Mouse (Mus musculus) macrophage (primary cell): ENCODE measurements around the gene Nyap2. TPM values are rescaled to one million over a fixed set of nuclear protein-coding genes. Genes with fewer than 3 reads are reported as not detected.

Experiments used
- H3K27ac ChIP-seq: fragments of 350-480 bp; formaldehyde crosslinking; 2 replicates; pipeline ENCODE4 v1.9.0; 2021
- H3K36me3 ChIP-seq: fragments of 350-480 bp; formaldehyde crosslinking; 2 replicates; pipeline ENCODE4 v1.9.0; 2021; ENCODE audit errors: inconsistent target
- H3K4me3 ChIP-seq: fragments of 350-480 bp; formaldehyde crosslinking; 2 replicates; pipeline ENCODE4 v1.9.0; 2021; ENCODE audit errors: inconsistent target
- H3K79me2 ChIP-seq: fragments of 350-480 bp; formaldehyde crosslinking; 2 replicates; pipeline ENCODE4 v1.9.0; 2021; ENCODE audit errors: inconsistent target
- WGBS: methylation state at CpG from one replicate; pipeline ENCODE4 v1.1.7; 2026; ENCODE audit warnings: inconsistent platforms; ENCODE audit not compliant: missing documents; 5-methylcytosine and 5-hydroxymethylcytosine counted together
- polyA plus RNA-seq: library from polyadenylated mRNA; stranded (reverse); fragments of 250-400 nt; gene quantifications from 3 replicates; pipeline ENCODE4 v1.2.4, GENCODE M21; 2018; ENCODE audit warnings: inconsistent platforms

Nyap2 gene
- polyA plus RNA-seq, 1 experiment from 2014 or later: 0.16 TPM

GRCm38 (mm10) chr1:81250068-81250467, 173.3 kb downstream of the Nyap2 start:
- WGBS: 88% methylated on average over 11 of the region's 11 CpGs
- Histone ChIP-seq H3K79me2 (no peaks in the 10 kb centered on the region), H3K27ac (no peak overlapping the region), H3K4me3 (no peak overlapping the region), H3K36me3 (no peaks in the 10 kb centered on the region)

- 84% methylated on average over 3 of the region's 3 CpGs for WGBS
- Histone ChIP-seq H3K36me3 (no peaks in the 10 kb centered on the region), H3K27ac (no peak overlapping the region), H3K79me2 (no peaks in the 10 kb centered on the region), H3K4me3 (no peak overlapping the region)
These were observed 189.7 kb downstream of the Nyap2 start for GRCm38 (mm10) chr1:81266441-81266840.

- Histone ChIP-seq H3K27ac (no peak overlapping the region), H3K79me2 (no peaks in the 10 kb centered on the region), H3K4me3 (no peak overlapping the region), H3K36me3 (no peaks in the 10 kb centered on the region)
- WGBS: 12% methylated on average over 9 of the region's 9 CpGs
These were observed 204.2 kb downstream of the Nyap2 start for GRCm38 (mm10) chr1:81280978-81281377.

GRCm38 (mm10) chr1:81285633-81286032, 208.9 kb downstream of the Nyap2 start:
- WGBS: 87% methylated on average over 3 of the region's 3 CpGs
- no peaks in the 10 kb centered on the region for H3K36me3 ChIP-seq

GRCm38 (mm10) chr1:81287088-81287487, 210.3 kb downstream of the Nyap2 start:
- Histone ChIP-seq H3K27ac (no peak overlapping the region), H3K36me3 (no peaks in the 10 kb centered on the region), H3K4me3 (no peak overlapping the region), H3K79me2 (no peaks in the 10 kb centered on the region)

More at GRCm38 (mm10) chr1:81285633-81286032, 208.9 kb downstream of the Nyap2 start:
- Histone ChIP-seq H3K79me2 (no peaks in the 10 kb centered on the region), H3K27ac (no peak overlapping the region), H3K4me3 (no peak overlapping the region)

- Histone ChIP-seq H3K36me3 (no peaks in the 10 kb centered on the region), H3K4me3 (no peak overlapping the region), H3K27ac (no peak overlapping the region), H3K79me2 (no peaks in the 10 kb centered on the region)
- 32% methylated on average over 4 of the region's 4 CpGs for WGBS
These were observed 224.0 kb downstream of the Nyap2 start for GRCm38 (mm10) chr1:81300735-81301134.

- 4% methylated on average over 2 of the region's 2 CpGs for WGBS
- Histone ChIP-seq H3K79me2 (no peaks in the 10 kb centered on the region), H3K36me3 (no peaks in the 10 kb centered on the region), H3K4me3 (no peak overlapping the region), H3K27ac (no peak overlapping the region)
These were observed 224.9 kb downstream of the Nyap2 start for GRCm38 (mm10) chr1:81301661-81302060.

- WGBS: 65% methylated on average over 3 of the region's 3 CpGs
- Histone ChIP-seq H3K27ac (no peak overlapping the region), H3K79me2 (no peaks in the 10 kb centered on the region), H3K4me3 (no peak overlapping the region), H3K36me3 (no peaks in the 10 kb centered on the region)
These were observed 226.6 kb downstream of the Nyap2 start for GRCm38 (mm10) chr1:81303389-81303788.

GRCm38 (mm10) chr1:81307407-81307806, 230.7 kb downstream of the Nyap2 start:
- Histone ChIP-seq H3K4me3 (no peak overlapping the region), H3K36me3 (no peaks in the 10 kb centered on the region), H3K79me2 (no peaks in the 10 kb centered on the region), H3K27ac (no peak overlapping the region)

GRCm38 (mm10) chr1:81307934-81308333, 231.2 kb downstream of the Nyap2 start:
- 56% methylated on average over 2 of the region's 2 CpGs for WGBS
- H3K79me2 ChIP-seq: no peaks in the 10 kb centered on the region
- H3K4me3 ChIP-seq: no peak overlapping the region
- no peaks in the 10 kb centered on the region for H3K36me3 ChIP-seq
- no peak overlapping the region for H3K27ac ChIP-seq

GRCm38 (mm10) chr1:81310087-81310626, 233.4 kb downstream of the Nyap2 start:
- H3K27ac ChIP-seq: no peak overlapping the region
- no peaks in the 10 kb centered on the region for H3K79me2 ChIP-seq
- H3K4me3 ChIP-seq: no peak overlapping the region
- H3K36me3 ChIP-seq: no peaks in the 10 kb centered on the region
- WGBS: 0% methylated on average over 1 of the region's 1 CpGs

GRCm38 (mm10) chr1:81316403-81316994, 239.7 kb downstream of the Nyap2 start:
- 66% methylated on average over 9 of the region's 9 CpGs for WGBS
- no peak overlapping the region for H3K27ac ChIP-seq

GRCm38 (mm10) chr1:81316995-81317413, 240.3 kb downstream of the Nyap2 start:
- no peak overlapping the region for H3K4me3 ChIP-seq
- no peaks in the 10 kb centered on the region for H3K36me3 ChIP-seq
- H3K27ac ChIP-seq: no peak overlapping the region
- WGBS: 71% methylated on average over 5 of the region's 5 CpGs
- H3K79me2 ChIP-seq: no peaks in the 10 kb centered on the region

More at GRCm38 (mm10) chr1:81316403-81316994, 239.7 kb downstream of the Nyap2 start:
- Histone ChIP-seq H3K4me3 (no peak overlapping the region), H3K36me3 (no peaks in the 10 kb centered on the region), H3K79me2 (no peaks in the 10 kb centered on the region)

- WGBS: 22% methylated on average over 1 of the region's 1 CpGs
- Histone ChIP-seq H3K4me3 (no peak overlapping the region), H3K79me2 (no peaks in the 10 kb centered on the region), H3K27ac (no peak overlapping the region), H3K36me3 (no peaks in the 10 kb centered on the region)
These were observed 311.0 kb downstream of the Nyap2 start for GRCm38 (mm10) chr1:81387722-81388121.
